Mouse (Mus musculus): ENCODE data around the gene Dcakd.

DNA sequence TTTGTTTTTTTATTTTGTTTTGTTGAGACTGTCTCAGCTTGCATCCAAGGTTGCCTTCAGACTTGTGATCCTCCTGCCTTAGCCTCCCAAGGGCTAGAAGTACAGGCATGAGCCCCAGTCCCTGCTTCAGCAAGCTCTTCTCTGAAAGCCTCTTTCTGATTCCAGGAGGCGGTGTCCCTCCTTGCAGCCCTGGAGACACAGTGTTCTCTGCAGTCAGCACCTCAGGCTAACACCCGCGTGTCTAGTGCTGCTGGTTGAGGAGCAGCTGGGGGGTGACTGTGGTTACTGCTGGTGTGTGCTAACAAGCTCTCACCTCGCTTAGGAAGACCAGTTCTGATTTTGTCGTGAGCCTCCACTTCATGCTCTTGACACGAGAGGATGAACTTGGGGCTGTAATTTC is 6.9 kb upstream of the Dcakd start:
- no peak for TF ChIP-seq POLR2A (IDR thresholded peaks at IDR 0.05; ENCODE audit: extremely low read depth, insufficient read depth, low read length)
- no peak for TF ChIP-seq CTCF (IDR thresholded peaks at IDR 0.05; ENCODE audit: extremely low read depth, insufficient read depth, low read length)

Data from cortical plate, adult 2 months (tissue).